Comparison of ENCODE assay signal across 8 mouse cellular contexts in genomic region chr9:118822186-118822555, GRCm38 (mm10).
DNase-seq lines count a peak whose midpoint lies in the region; ATAC-seq and TF ChIP-seq lines count a peak whose summit lies in the region.

No protein-coding gene starts in this region.

- H3K4me3 ChIP-seq in intestine, embryonic 15.5 days (replicated peaks) = no peak overlapping the region
- no peak overlapping the region for H3K4me3 ChIP-seq in intestine, postnatal 0 days (ENCODE audit: low read depth, low read length)
- no peak overlapping the region for H3K4me3 ChIP-seq in embryonic facial prominence, embryonic 14.5 days (ENCODE audit: low read depth, low read length)
- H3K4me3 ChIP-seq in midbrain, embryonic 13.5 days (replicated peaks) = 0 out of 2 replicates have a peak overlapping the region, but pooled peaks have one; percentile 12

- no peak for DNase-seq in embryonic facial prominence, embryonic 14.5 days (ENCODE audit: low spot score)
- no peak for DNase-seq in urinary bladder, postnatal 36 days (ENCODE audit: low spot score in 2 of 2)
- no peak for DNase-seq in left cerebral cortex, adult 11 months (ENCODE audit: low spot score)
- DNase-seq in right cerebral cortex, postnatal 10 days (ENCODE audit: low spot score in 2 of 2) = no peak

- peaks cover 19% of the 10 kb centered on the region; the same call in 1 of the 2 replicates for H3K4me1 ChIP-seq in intestine, embryonic 15.5 days (replicated peaks)
- no peaks in the 10 kb centered on the region for H3K4me1 ChIP-seq in intestine, postnatal 0 days (replicated peaks; ENCODE audit: control insufficient read depth, insufficient read depth, low read length)
- peaks cover 29% of the 10 kb centered on the region for H3K4me1 ChIP-seq in embryonic facial prominence, embryonic 14.5 days (ENCODE audit: control insufficient read depth, insufficient read depth, low read length)
- peaks cover 15% of the 10 kb centered on the region for H3K4me1 ChIP-seq in midbrain, embryonic 13.5 days (replicated peaks)

- whole genome bisulfite sequencing in intestine, embryonic 15.5 days = 48% methylated on average over 3 of the region's 3 CpGs
- 43% methylated on average over 3 of the region's 3 CpGs for WGBS in intestine, postnatal 0 days
- WGBS in embryonic facial prominence, embryonic 14.5 days = 43% methylated on average over 3 of the region's 3 CpGs
- 70% methylated on average over 3 of the region's 3 CpGs for WGBS in midbrain, embryonic 13.5 days

- no peaks in the 10 kb centered on the region for H3K9me3 ChIP-seq in intestine, embryonic 15.5 days
- H3K9me3 ChIP-seq in intestine, postnatal 0 days (ENCODE audit: control insufficient read depth) = no peaks in the 10 kb centered on the region
- 0 out of 2 replicates have a peak, but pooled peaks cover 2% of the 10 kb centered on the region for H3K9me3 ChIP-seq in embryonic facial prominence, embryonic 14.5 days (ENCODE audit: control insufficient read depth, low read length)
- no peaks in the 10 kb centered on the region for H3K9me3 ChIP-seq in midbrain, embryonic 13.5 days

- no peaks in the 10 kb centered on the region for H3K36me3 ChIP-seq in intestine, embryonic 15.5 days
- H3K36me3 ChIP-seq in intestine, postnatal 0 days (ENCODE audit: control insufficient read depth, insufficient read depth) = no peaks in the 10 kb centered on the region
- H3K36me3 ChIP-seq in embryonic facial prominence, embryonic 14.5 days (ENCODE audit: control insufficient read depth, insufficient read depth, low read length) = no peaks in the 10 kb centered on the region
- H3K36me3 ChIP-seq in midbrain, embryonic 13.5 days = no peaks in the 10 kb centered on the region

- H3K9ac ChIP-seq in intestine, embryonic 15.5 days = no peak overlapping the region
- no peak overlapping the region for H3K9ac ChIP-seq in intestine, postnatal 0 days (ENCODE audit: low read depth, low read length)
- H3K9ac ChIP-seq in embryonic facial prominence, embryonic 14.5 days (ENCODE audit: low read depth, low read length) = peak overlapping the region; percentile 45; the same call in 1 of the 2 replicates
- no peak overlapping the region for H3K9ac ChIP-seq in midbrain, embryonic 13.5 days (replicated peaks)

- peak; percentile 28; the same call in 1 of the 2 replicates for ATAC-seq in intestine, embryonic 15.5 days
- ATAC-seq in intestine, postnatal 0 days = no peak
- ATAC-seq in embryonic facial prominence, embryonic 14.5 days (ENCODE audit: low read depth) = no peak
- ATAC-seq in granulocyte monocyte progenitor cell, adult 5-6 weeks (replicated peaks; ENCODE audit: poor library complexity, severe bottlenecking) = 0 out of 2 replicates have a peak, but pooled peaks have one; percentile 2
- ATAC-seq in midbrain, embryonic 13.5 days = peak; percentile 14

- TF ChIP-seq CTCF in intestine, postnatal 0 days (IDR thresholded peaks at IDR 0.05; ENCODE audit: low read depth) = no peak

- peak overlapping the region; percentile 32 for H3K4me2 ChIP-seq in intestine, embryonic 15.5 days (replicated peaks)
- no peak overlapping the region for H3K4me2 ChIP-seq in intestine, postnatal 0 days (replicated peaks; ENCODE audit: low read depth)
- peak overlapping the region; percentile 47 for H3K4me2 ChIP-seq in embryonic facial prominence, embryonic 14.5 days (ENCODE audit: low read depth, low read length)
- peak overlapping the region; percentile 45 for H3K4me2 ChIP-seq in midbrain, embryonic 13.5 days (replicated peaks)

- H3K27me3 ChIP-seq in intestine, embryonic 15.5 days (replicated peaks) = no peaks in the 10 kb centered on the region
- no peaks in the 10 kb centered on the region for H3K27me3 ChIP-seq in intestine, postnatal 0 days (replicated peaks; ENCODE audit: control insufficient read depth, insufficient read depth, low read length)
- H3K27me3 ChIP-seq in embryonic facial prominence, embryonic 14.5 days (replicated peaks; ENCODE audit: control insufficient read depth, insufficient read depth, low read length) = no peaks in the 10 kb centered on the region
- no peaks in the 10 kb centered on the region for H3K27me3 ChIP-seq in midbrain, embryonic 13.5 days

- no peak overlapping the region for H3K27ac ChIP-seq in intestine, embryonic 15.5 days
- H3K27ac ChIP-seq in intestine, postnatal 0 days (ENCODE audit: low read depth, low read length) = no peak overlapping the region
- H3K27ac ChIP-seq in embryonic facial prominence, embryonic 14.5 days (replicated peaks; ENCODE audit: low read depth, low read length) = peak overlapping the region; percentile 52
- H3K27ac ChIP-seq in midbrain, embryonic 13.5 days = no peak overlapping the region

Comparison
In these comparisons a context has a peak if more than half of its experiments do, and no peak if none do; other contexts are left out.
1. ATAC-seq: peak in intestine, embryonic 15.5 days (single experiment), granulocyte monocyte progenitor cell, adult 5-6 weeks (single experiment) and midbrain, embryonic 13.5 days (single experiment); none in intestine, postnatal 0 days (single experiment) and embryonic facial prominence, embryonic 14.5 days (single experiment).